8 mouse cellular contexts compared by ENCODE assay signal in genomic region chr16:31493991-31494390, GRCm38 (mm10).
DNase-seq lines count a peak whose midpoint lies in the region; ATAC-seq and TF ChIP-seq lines count a peak whose summit lies in the region.

No protein-coding gene starts in this region.

- TF ChIP-seq CTCF in heart, postnatal 0 days (IDR thresholded peaks at IDR 0.05; ENCODE audit: low read depth): no peak

- H3K36me3 ChIP-seq in midbrain, embryonic 10.5 days: no peaks in the 10 kb centered on the region
- no peaks in the 10 kb centered on the region for H3K36me3 ChIP-seq in midbrain, embryonic 15.5 days (replicated peaks)
- no peaks in the 10 kb centered on the region for H3K36me3 ChIP-seq in heart, postnatal 0 days (replicated peaks; ENCODE audit: control insufficient read depth, insufficient read depth, low read length)

- H3K4me1 ChIP-seq in midbrain, embryonic 10.5 days: peaks cover 44% of the 10 kb centered on the region
- peaks cover 19% of the 10 kb centered on the region for H3K4me1 ChIP-seq in midbrain, embryonic 15.5 days
- peaks cover 8% of the 10 kb centered on the region; the same call in 1 of the 2 replicates for H3K4me1 ChIP-seq in heart, postnatal 0 days (ENCODE audit: control insufficient read depth, insufficient read depth)

- DNase-seq in adrenal gland, adult 2 months: peak; percentile 58
- DNase-seq in adrenal gland, postnatal 4 days (ENCODE audit: low spot score in 2 of 2): no peak
- peak; percentile 50 for DNase-seq in midbrain, embryonic 10.5 days (ENCODE audit: low spot score)
- DNase-seq in heart, postnatal 0 days (ENCODE audit: low spot score): peak; percentile 70
- peak; percentile 75 for DNase-seq in lung, postnatal 10 days
- no peak for DNase-seq in testis, postnatal 14 days (ENCODE audit: low spot score)

- peak overlapping the region; percentile 68 for H3K27ac ChIP-seq in midbrain, embryonic 10.5 days (replicated peaks)
- no peak overlapping the region for H3K27ac ChIP-seq in midbrain, embryonic 15.5 days
- H3K27ac ChIP-seq in heart, postnatal 0 days (ENCODE audit: low read depth): no peak overlapping the region

- H3K27me3 ChIP-seq in midbrain, embryonic 10.5 days (ENCODE audit: low read depth, poor library complexity, severe bottlenecking): peaks cover 97% of the 10 kb centered on the region
- H3K27me3 ChIP-seq in midbrain, embryonic 15.5 days (replicated peaks): no peaks in the 10 kb centered on the region
- 0 out of 2 replicates have a peak, but pooled peaks cover 3% of the 10 kb centered on the region for H3K27me3 ChIP-seq in heart, postnatal 0 days (ENCODE audit: control insufficient read depth, insufficient read depth, low read length)

- ATAC-seq in midbrain, embryonic 15.5 days (replicated peaks): no peak
- ATAC-seq in heart, postnatal 0 days (ENCODE audit: insufficient read depth, low read depth): peak; percentile 88
- ATAC-seq in granulocyte monocyte progenitor cell, adult 5-6 weeks (replicated peaks; ENCODE audit: poor library complexity, severe bottlenecking): no peak

- H3K4me3 ChIP-seq in midbrain, embryonic 10.5 days: no peak overlapping the region
- no peak overlapping the region for H3K4me3 ChIP-seq in midbrain, embryonic 15.5 days
- H3K4me3 ChIP-seq in heart, postnatal 0 days (ENCODE audit: low read depth, low read length): no peak overlapping the region

- H3K9me3 ChIP-seq in midbrain, embryonic 10.5 days (replicated peaks): no peaks in the 10 kb centered on the region
- no peaks in the 10 kb centered on the region for H3K9me3 ChIP-seq in midbrain, embryonic 15.5 days
- H3K9me3 ChIP-seq in heart, postnatal 0 days (replicated peaks; ENCODE audit: control insufficient read depth, low read length): no peaks in the 10 kb centered on the region

- H3K4me2 ChIP-seq in midbrain, embryonic 15.5 days: no peak overlapping the region
- H3K4me2 ChIP-seq in heart, postnatal 0 days (ENCODE audit: low read depth, low read length): no peak overlapping the region

- H3K9ac ChIP-seq in midbrain, embryonic 15.5 days: no peak overlapping the region
- H3K9ac ChIP-seq in heart, postnatal 0 days (replicated peaks; ENCODE audit: low read depth, low read length): no peak overlapping the region

- no peak for TF ChIP-seq EP300 in heart, postnatal 0 days (IDR thresholded peaks at IDR 0.05; ENCODE audit: low read depth)

- 40% methylated on average over 6 of the region's 6 CpGs for WGBS in midbrain, embryonic 10.5 days
- WGBS in midbrain, embryonic 15.5 days: 34% methylated on average over 6 of the region's 6 CpGs
- WGBS in heart, postnatal 0 days: 26% methylated on average over 6 of the region's 6 CpGs

Comparison
In these comparisons a context has a peak if more than half of its experiments do, and no peak if none do; other contexts are left out.
1. DNase-seq: peak in adrenal gland, adult 2 months (single experiment), midbrain, embryonic 10.5 days (single experiment), heart, postnatal 0 days (single experiment) and lung, postnatal 10 days (single experiment); none in adrenal gland, postnatal 4 days (0 of 2) and testis, postnatal 14 days (single experiment).